ENCODE assay signal across 8 mouse cellular contexts in the genomic region with DNA sequence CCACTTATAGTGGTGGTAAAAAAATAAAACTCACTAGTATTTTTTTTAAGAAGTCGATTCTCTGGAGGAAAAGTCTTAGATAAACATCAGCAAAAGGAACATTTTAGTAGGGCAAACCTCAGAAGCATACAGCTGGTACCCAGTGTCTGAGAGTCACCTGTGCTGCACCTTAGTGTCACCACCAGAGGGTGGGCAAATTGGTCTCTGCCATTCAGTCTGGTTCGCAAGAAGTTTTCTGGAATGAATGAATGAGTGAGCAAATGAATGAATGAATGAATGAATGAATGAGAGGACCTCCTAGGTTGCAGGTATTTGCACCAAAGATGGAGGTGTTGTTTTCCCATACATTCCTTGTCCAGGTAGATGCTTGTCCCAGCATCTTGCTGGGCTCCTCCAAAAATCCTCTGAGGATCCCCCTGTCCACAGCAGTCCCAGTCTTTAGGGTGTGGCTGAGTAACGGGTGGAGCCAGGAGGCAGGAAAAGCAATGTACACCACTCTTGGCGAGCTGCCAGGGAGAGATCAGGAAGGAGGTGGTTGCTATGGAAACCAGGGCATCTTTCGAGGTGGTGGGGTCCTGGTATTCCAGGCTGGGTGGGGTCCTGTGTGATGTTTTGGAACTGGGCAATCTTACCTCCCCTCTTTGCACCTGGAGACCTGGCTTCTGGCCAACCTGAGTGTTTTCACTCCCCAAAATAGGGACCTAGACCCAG. TPM values are rescaled to one million over a fixed set of nuclear protein-coding genes. Genes with fewer than 3 reads are reported as not detected.
DNase-seq lines count a peak whose midpoint lies in the region; ATAC-seq and TF ChIP-seq lines count a peak whose summit lies in the region.
"Had no signal": no experiment of that assay in that cellular context is flagged by ENCODE, and none has a peak within 500 bp of the region (broad histone marks: within the 10 kb centered on the region; RNA-seq: fewer than 3 reads in every experiment).

No protein-coding gene starts in this region.

- ATAC-seq in lung, postnatal 0 days: no peak
- ATAC-seq in embryonic facial prominence, embryonic 13.5 days (ENCODE audit: insufficient number of reproducible peaks, insufficient read depth, low FRiP score, low TSS enrichment, low read depth): no peak
- ATAC-seq in intestine, embryonic 15.5 days: no peak
- peak; percentile 15 for ATAC-seq in neural tube, embryonic 14.5 days (ENCODE audit: low read depth)
- ATAC-seq in erythroid progenitor cell, adult 5-6 weeks (replicated peaks; ENCODE audit: low FRiP score, poor library complexity, severe bottlenecking): no peak

- peak; percentile 40 for DNase-seq in lung, postnatal 0 days (ENCODE audit: low spot score)
- no peak for DNase-seq in lung, adult 2 months
- DNase-seq in urinary bladder, postnatal 4 days (ENCODE audit: low spot score in 2 of 2): no peak
- DNase-seq: liver, embryonic 13.5 days had no signal

- TF ChIP-seq EP300 in lung, postnatal 0 days (IDR thresholded peaks at IDR 0.05): no peak

- no peak overlapping the region for H3K4me3 ChIP-seq in lung, postnatal 0 days (ENCODE audit: low read depth, low read length)
- H3K4me3 ChIP-seq in lung, adult 2 months (replicated peaks; ENCODE audit: extremely low read depth, low read depth, low read length): no peak overlapping the region
- peak overlapping the region; percentile 38 for H3K4me3 ChIP-seq in embryonic facial prominence, embryonic 13.5 days
- H3K4me3 ChIP-seq in intestine, embryonic 15.5 days (replicated peaks): no peak overlapping the region
- peak overlapping the region; percentile 36 for H3K4me3 ChIP-seq in neural tube, embryonic 14.5 days (ENCODE audit: low read depth, low read length)
- H3K4me3 ChIP-seq: liver, embryonic 13.5 days had no signal

- H3K4me1 ChIP-seq in lung, postnatal 0 days (ENCODE audit: insufficient read depth, low read depth, low read length): 0 out of 2 replicates have a peak, but pooled peaks cover 7% of the 10 kb centered on the region
- H3K4me1 ChIP-seq in lung, adult 2 months (ENCODE audit: control insufficient read depth, insufficient read depth, low read length): peaks cover 3% of the 10 kb centered on the region
- peaks cover 52% of the 10 kb centered on the region for H3K4me1 ChIP-seq in embryonic facial prominence, embryonic 13.5 days
- peaks cover 47% of the 10 kb centered on the region for H3K4me1 ChIP-seq in intestine, embryonic 15.5 days (replicated peaks)
- peaks cover 19% of the 10 kb centered on the region; the same call in 1 of the 2 replicates for H3K4me1 ChIP-seq in neural tube, embryonic 14.5 days (ENCODE audit: control insufficient read depth, insufficient read depth, low read length)

- peak; percentile 15; the same call in 1 of the 2 replicates for TF ChIP-seq CTCF in lung, postnatal 0 days (IDR thresholded peaks at IDR 0.05)
- no peak for TF ChIP-seq CTCF in lung, adult 2 months (IDR thresholded peaks at IDR 0.05; ENCODE audit: insufficient read depth, low read length)

- H3K36me3 ChIP-seq in lung, postnatal 0 days (ENCODE audit: insufficient read depth, low read length): no peaks in the 10 kb centered on the region
- H3K36me3 ChIP-seq in embryonic facial prominence, embryonic 13.5 days: no peaks in the 10 kb centered on the region
- H3K36me3 ChIP-seq in intestine, embryonic 15.5 days: no peaks in the 10 kb centered on the region
- no peaks in the 10 kb centered on the region for H3K36me3 ChIP-seq in neural tube, embryonic 14.5 days (ENCODE audit: control insufficient read depth, insufficient read depth, low read length)
- H3K36me3 ChIP-seq: liver, embryonic 13.5 days had no signal

- H3K4me2 ChIP-seq in lung, postnatal 0 days (replicated peaks; ENCODE audit: low read depth, low read length): no peak overlapping the region
- H3K4me2 ChIP-seq in embryonic facial prominence, embryonic 13.5 days: peak overlapping the region; percentile 61
- peak overlapping the region; percentile 49 for H3K4me2 ChIP-seq in intestine, embryonic 15.5 days (replicated peaks)
- H3K4me2 ChIP-seq in neural tube, embryonic 14.5 days (ENCODE audit: low read depth, low read length): peak overlapping the region; percentile 67
- H3K4me2 ChIP-seq: liver, embryonic 13.5 days had no signal

- H3K27me3 ChIP-seq in lung, postnatal 0 days (replicated peaks; ENCODE audit: insufficient read depth, low read length): peaks cover 32% of the 10 kb centered on the region
- H3K27me3 ChIP-seq in embryonic facial prominence, embryonic 13.5 days: peaks cover 74% of the 10 kb centered on the region
- H3K27me3 ChIP-seq in intestine, embryonic 15.5 days (replicated peaks): peaks cover 44% of the 10 kb centered on the region
- peaks cover 28% of the 10 kb centered on the region for H3K27me3 ChIP-seq in neural tube, embryonic 14.5 days (ENCODE audit: control insufficient read depth, insufficient read depth, low read length)

- no peak for TF ChIP-seq POLR2A in lung, adult 2 months (IDR thresholded peaks at IDR 0.05; ENCODE audit: borderline replicate concordance, extremely low read depth, low read depth, low read length)

- H3K9me3 ChIP-seq in lung, postnatal 0 days (ENCODE audit: low read length): no peaks in the 10 kb centered on the region
- no peaks in the 10 kb centered on the region for H3K9me3 ChIP-seq in embryonic facial prominence, embryonic 13.5 days
- H3K9me3 ChIP-seq in intestine, embryonic 15.5 days: no peaks in the 10 kb centered on the region
- H3K9me3 ChIP-seq in neural tube, embryonic 14.5 days (ENCODE audit: control insufficient read depth, low read length): no peaks in the 10 kb centered on the region
- H3K9me3 ChIP-seq: liver, embryonic 13.5 days had no signal

- H3K27ac ChIP-seq in lung, postnatal 0 days (ENCODE audit: low read length): no peak overlapping the region
- no peak overlapping the region for H3K27ac ChIP-seq in embryonic facial prominence, embryonic 13.5 days
- H3K27ac ChIP-seq in intestine, embryonic 15.5 days: no peak overlapping the region
- no peak overlapping the region for H3K27ac ChIP-seq in neural tube, embryonic 14.5 days (ENCODE audit: low read depth, low read length)
- H3K27ac ChIP-seq: liver, embryonic 13.5 days had no signal

- WGBS in lung, postnatal 0 days: 16% methylated on average over 5 of the region's 5 CpGs
- 23% methylated on average over 5 of the region's 5 CpGs for WGBS in lung, adult 2 months
- WGBS in embryonic facial prominence, embryonic 13.5 days: 19% methylated on average over 5 of the region's 5 CpGs
- WGBS in intestine, embryonic 15.5 days: 18% methylated on average over 5 of the region's 5 CpGs
- 22% methylated on average over 5 of the region's 5 CpGs for WGBS in neural tube, embryonic 14.5 days

- H3K9ac ChIP-seq in lung, postnatal 0 days (replicated peaks; ENCODE audit: low read depth): no peak overlapping the region
- peak overlapping the region; percentile 32; the same call in 1 of the 2 replicates for H3K9ac ChIP-seq in embryonic facial prominence, embryonic 13.5 days
- H3K9ac ChIP-seq in intestine, embryonic 15.5 days: no peak overlapping the region
- peak overlapping the region; percentile 58 for H3K9ac ChIP-seq in neural tube, embryonic 14.5 days (replicated peaks; ENCODE audit: low read depth, low read length)
- H3K9ac ChIP-seq: liver, embryonic 13.5 days had no signal

RNA-seq across cellular contexts. Expression of gene Fxyd7, which starts 2.0 kb away (rescaled TPM):
- polyA plus RNA-seq in lung, postnatal 0 days (2015; fragmentation: Nextera tagmentation; extraction: Ambion mirVana): 1.2 and 1.8 TPM in 2 replicates
- polyA plus RNA-seq in lung, adult 2 months (2012; rRNA removed): 7.5 and 10.6 TPM in 2 replicates
- polyA plus RNA-seq in embryonic facial prominence, embryonic 13.5 days (2015; fragmentation: Nextera tagmentation; extraction: Ambion mirVana): 18.3 and 23.1 TPM in 2 replicates
- 20.3 and 20.7 TPM in 2 replicates for polyA plus RNA-seq in intestine, embryonic 15.5 days (2015; fragmentation: Nextera tagmentation; extraction: Ambion mirVana)
- polyA plus RNA-seq in neural tube, embryonic 14.5 days (2014; fragmentation: Nextera tagmentation; extraction: Ambion mirVana): 252 and 299 TPM in 2 replicates
- total RNA-seq in erythroid progenitor cell, adult 5-6 weeks (2015; ENCODE audit: low replicate concordance): not detected in 2 replicates
- total RNA-seq in erythroid progenitor cell, adult 5-6 weeks (2017; ENCODE audit: low replicate concordance): not detected in 2 replicates

RNA-seq across cellular contexts. Expression of gene Fxyd5, which starts 7.0 kb away (rescaled TPM):
- polyA plus RNA-seq in lung, postnatal 0 days (2015; fragmentation: Nextera tagmentation; extraction: Ambion mirVana): 168 and 206 TPM in 2 replicates
- 156 and 178 TPM in 2 replicates for polyA plus RNA-seq in lung, adult 2 months (2012; rRNA removed)
- 16.7 and 20.7 TPM in 2 replicates for polyA plus RNA-seq in embryonic facial prominence, embryonic 13.5 days (2015; fragmentation: Nextera tagmentation; extraction: Ambion mirVana)
- 21.7 and 29.8 TPM in 2 replicates for polyA plus RNA-seq in intestine, embryonic 15.5 days (2015; fragmentation: Nextera tagmentation; extraction: Ambion mirVana)
- polyA plus RNA-seq in neural tube, embryonic 14.5 days (2014; fragmentation: Nextera tagmentation; extraction: Ambion mirVana): 7.8 and 12.9 TPM in 2 replicates
- 112 and 145 TPM in 2 replicates for total RNA-seq in erythroid progenitor cell, adult 5-6 weeks (2015; ENCODE audit: low replicate concordance)
- total RNA-seq in erythroid progenitor cell, adult 5-6 weeks (2017; ENCODE audit: low replicate concordance): 54.3 and 76.5 TPM in 2 replicates

RNA-seq across cellular contexts. Expression of gene Fxyd1, which starts 7.7 kb away (rescaled TPM):
- polyA plus RNA-seq in lung, postnatal 0 days (2015; fragmentation: Nextera tagmentation; extraction: Ambion mirVana): 175 and 211 TPM in 2 replicates
- 330 and 336 TPM in 2 replicates for polyA plus RNA-seq in lung, adult 2 months (2012; rRNA removed)
- 50.0 and 59.2 TPM in 2 replicates for polyA plus RNA-seq in embryonic facial prominence, embryonic 13.5 days (2015; fragmentation: Nextera tagmentation; extraction: Ambion mirVana)
- 64.5 and 80.1 TPM in 2 replicates for polyA plus RNA-seq in intestine, embryonic 15.5 days (2015; fragmentation: Nextera tagmentation; extraction: Ambion mirVana)
- polyA plus RNA-seq in neural tube, embryonic 14.5 days (2014; fragmentation: Nextera tagmentation; extraction: Ambion mirVana): 9.6 and 22.9 TPM in 2 replicates
- not detected in 2 replicates for total RNA-seq in erythroid progenitor cell, adult 5-6 weeks (2015; ENCODE audit: low replicate concordance)
- not detected in 2 replicates for total RNA-seq in erythroid progenitor cell, adult 5-6 weeks (2017; ENCODE audit: low replicate concordance)

RNA-seq across cellular contexts. Expression of gene Lgi4, which starts 9.9 kb away (rescaled TPM):
- 0.20 and 0.27 TPM in 2 replicates for polyA plus RNA-seq in lung, postnatal 0 days (2015; fragmentation: Nextera tagmentation; extraction: Ambion mirVana)
- 6.8 TPM in 2 replicates for polyA plus RNA-seq in lung, adult 2 months (2012; rRNA removed)
- polyA plus RNA-seq in embryonic facial prominence, embryonic 13.5 days (2015; fragmentation: Nextera tagmentation; extraction: Ambion mirVana): 1.3 and 1.7 TPM in 2 replicates
- 1.5 TPM in 2 replicates for polyA plus RNA-seq in intestine, embryonic 15.5 days (2015; fragmentation: Nextera tagmentation; extraction: Ambion mirVana)
- polyA plus RNA-seq in neural tube, embryonic 14.5 days (2014; fragmentation: Nextera tagmentation; extraction: Ambion mirVana): 1.1 TPM in 1 of 2 replicates, not detected in the other
- not detected in 2 replicates for total RNA-seq in erythroid progenitor cell, adult 5-6 weeks (2015; ENCODE audit: low replicate concordance)
- total RNA-seq in erythroid progenitor cell, adult 5-6 weeks (2017; ENCODE audit: low replicate concordance): 0.51 TPM in 1 of 2 replicates, not detected in the other

RNA-seq across cellular contexts. Expression of gene Fxyd3, which starts 27.2 kb away (rescaled TPM):
- polyA plus RNA-seq in lung, postnatal 0 days (2015; fragmentation: Nextera tagmentation; extraction: Ambion mirVana): 76.1 and 78.1 TPM in 2 replicates
- 16.4 and 43.2 TPM in 2 replicates for polyA plus RNA-seq in lung, adult 2 months (2012; rRNA removed)
- polyA plus RNA-seq in embryonic facial prominence, embryonic 13.5 days (2015; fragmentation: Nextera tagmentation; extraction: Ambion mirVana): 55.9 and 59.6 TPM in 2 replicates
- polyA plus RNA-seq in intestine, embryonic 15.5 days (2015; fragmentation: Nextera tagmentation; extraction: Ambion mirVana): 70.8 and 77.4 TPM in 2 replicates
- polyA plus RNA-seq in neural tube, embryonic 14.5 days (2014; fragmentation: Nextera tagmentation; extraction: Ambion mirVana): 0.35 TPM in 1 of 2 replicates, not detected in the other
- total RNA-seq in erythroid progenitor cell, adult 5-6 weeks (2015; ENCODE audit: low replicate concordance): not detected in 2 replicates
- total RNA-seq in erythroid progenitor cell, adult 5-6 weeks (2017; ENCODE audit: low replicate concordance): not detected in 2 replicates

Comparison
In these comparisons a context has a peak if more than half of its experiments do, and no peak if none do; other contexts are left out.
1. H3K4me3 ChIP-seq: peak in embryonic facial prominence, embryonic 13.5 days (single experiment) and neural tube, embryonic 14.5 days (single experiment); none in lung, postnatal 0 days (single experiment), lung, adult 2 months (single experiment) and intestine, embryonic 15.5 days (single experiment).
2. H3K9ac ChIP-seq: peak in embryonic facial prominence, embryonic 13.5 days (single experiment) and neural tube, embryonic 14.5 days (single experiment); none in lung, postnatal 0 days (single experiment) and intestine, embryonic 15.5 days (single experiment).
3. RNA of gene Fxyd7, which starts 2.0 kb away (polyA plus RNA-seq): 252 to 299 TPM in neural tube, embryonic 14.5 days; 18.3 to 23.1 TPM in embryonic facial prominence, embryonic 13.5 days, 20.3 to 20.7 TPM in intestine, embryonic 15.5 days, 7.5 to 10.6 TPM in lung, adult 2 months and 1.2 to 1.8 TPM in lung, postnatal 0 days; every median in the first group is over 10 times any median in the second.